ENCODE assay signal across 9 mouse cellular contexts in the genomic region with DNA sequence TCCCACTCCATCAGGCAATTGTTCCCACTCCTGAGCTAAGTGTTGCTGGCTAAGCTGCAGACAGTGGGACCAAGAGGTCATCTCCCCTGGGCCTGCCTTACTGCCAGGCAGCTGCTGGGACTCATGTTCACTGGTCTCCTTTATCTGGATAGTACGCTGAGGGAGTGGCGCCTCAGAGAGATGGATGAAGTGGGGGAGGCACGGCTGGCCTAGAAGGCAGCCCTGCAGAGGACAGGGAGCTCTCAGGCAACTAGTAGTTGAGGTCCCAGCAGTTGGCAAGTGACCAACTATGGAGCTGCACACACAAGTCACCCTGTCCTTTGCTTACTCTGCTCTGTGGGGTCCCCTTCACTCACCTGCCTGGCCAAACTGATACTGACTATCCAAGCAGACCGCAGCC. TPM values are rescaled to one million over a fixed set of nuclear protein-coding genes. Genes with fewer than 3 reads are reported as not detected.
DNase-seq lines count a peak whose midpoint lies in the region; TF ChIP-seq lines count a peak whose summit lies in the region.
"Had no signal": no experiment of that assay in that cellular context is flagged by ENCODE, and none has a peak within 500 bp of the region (broad histone marks: within the 10 kb centered on the region; RNA-seq: fewer than 3 reads in every experiment).

No protein-coding gene starts in this region.

- no peaks in the 10 kb centered on the region for H3K79me2 ChIP-seq in liver, adult 2 months (ENCODE audit: control insufficient read depth, insufficient read depth, low read length)

- H3K27ac ChIP-seq in liver, adult 2 months (replicated peaks; ENCODE audit: insufficient read depth, low read depth, low read length) = peak overlapping the region; percentile 2; the same call in 1 of the 2 replicates

- no peak overlapping the region for H3K9ac ChIP-seq in liver, adult 2 months (ENCODE audit: low read depth, low read length)

- H3K4me1 ChIP-seq in liver, adult 2 months (ENCODE audit: control insufficient read depth, insufficient read depth, low read length) = peaks cover 18% of the 10 kb centered on the region

- no peak for TF ChIP-seq POLR2A in liver, adult 2 months (IDR thresholded peaks at IDR 0.05; ENCODE audit: extremely low read depth, insufficient read depth, low read length)

- 23% methylated on average over 4 of the region's 4 CpGs for WGBS in liver, adult 2 months

- no peak for TF ChIP-seq CTCF in liver, adult 2 months (IDR thresholded peaks at IDR 0.05; ENCODE audit: low read depth, low read length)

- peaks cover 2% of the 10 kb centered on the region; the same call in 1 of the 2 replicates for H3K36me3 ChIP-seq in liver, adult 2 months (ENCODE audit: control insufficient read depth, insufficient read depth, low read length)

- H3K27me3 ChIP-seq in liver, adult 2 months (ENCODE audit: control insufficient read depth, insufficient read depth, low read length) = no peaks in the 10 kb centered on the region

- H3K4me3 ChIP-seq in liver, adult 2 months (ENCODE audit: insufficient read depth, low read depth, low read length) = no peak overlapping the region

- peak; percentile 42 to 45 for DNase-seq in lung, adult 18-20 months
- no peak for DNase-seq in lung, postnatal 14 days
- peak; percentile 46 for DNase-seq in heart, adult 8-10 months (ENCODE audit: low spot score)
- DNase-seq in liver, adult 2 months (ENCODE audit: extremely low read depth, low read depth, low spot score) = peak; percentile 43
- DNase-seq in testis, postnatal 10 days (ENCODE audit: low spot score) = peak; percentile 69
- DNase-seq in right cerebral cortex, postnatal 36 days (ENCODE audit: low spot score in 2 of 2) = no peak
- no peak for DNase-seq in neural tube, embryonic 10.5 days (ENCODE audit: extremely low spot score, low spot score)
- DNase-seq: layer of hippocampus, adult 9-11 months; right cerebral cortex, postnatal 4 days had no signal

RNA-seq across cellular contexts. Expression of gene Ppif, which starts 16.1 kb away (rescaled TPM):
- total RNA-seq in heart, adult 8-10 months (2022) = 100 to 1,000 TPM; 300 to 329 (median 307) TPM
- total RNA-seq in liver, adult 2 months (2014; rRNA removed) = 19.4 and 31.1 TPM in 2 replicates
- polyA plus RNA-seq in liver, adult 2 months (2012; rRNA removed) = 76.3 and 80.6 TPM in 2 replicates

RNA-seq across cellular contexts. Expression of gene Zcchc24, which starts 58.8 kb away (rescaled TPM):
- 10 to 100 TPM; 28.3 to 37.1 (median 32.0) TPM for total RNA-seq in heart, adult 8-10 months (2022)
- total RNA-seq in liver, adult 2 months (2014; rRNA removed) = 27.3 and 28.7 TPM in 2 replicates
- polyA plus RNA-seq in liver, adult 2 months (2012; rRNA removed) = 53.0 and 57.7 TPM in 2 replicates

Comparison
In these comparisons a context has a peak if more than half of its experiments do, and no peak if none do; other contexts are left out.
1. DNase-seq: peak in lung, adult 18-20 months (2 of 2), heart, adult 8-10 months (single experiment), liver, adult 2 months (single experiment) and testis, postnatal 10 days (single experiment); none in lung, postnatal 14 days (single experiment), right cerebral cortex, postnatal 36 days (0 of 2) and neural tube, embryonic 10.5 days (single experiment).